Mouse (Mus musculus) limb, embryonic 11.5 days (tissue): ENCODE measurements at regions not wholly inside any gene's neighbourhood (a gene's known extent, or its start where the extent isn't known, plus 50 kb on each side); places are given as distances from the start of the nearest gene placed in this dataset.

Source experiments
- ATAC-seq: fragments of 200-750 bp; cut with Nextera tagmentation; 2 replicates; pipeline ENCODE4 v1.8.0; 2017; ENCODE audit warnings: low read depth; ENCODE audit not compliant: insufficient number of reproducible peaks, low FRiP score, low TSS enrichment
- DNase-seq: peaks from one replicate; pipeline ENCODE4 v3.0.0-alpha.2; 2015; ENCODE audit warnings: low spot score
- H3K27ac ChIP-seq: fragments of 300-500 bp; sonication (generic); replicated peaks from 2 replicates; pipeline ENCODE4 v1.5.1; 2014; ENCODE audit warnings: low read depth, mild to moderate bottlenecking, low read length
- H3K27me3 ChIP-seq: fragments of 300-500 bp; sonication (generic); 2 replicates; pipeline ENCODE4 v1.6.1; 2014; ENCODE audit warnings: mild to moderate bottlenecking, low read length, mixed read lengths; ENCODE audit not compliant: control insufficient read depth, insufficient read depth
- H3K36me3 ChIP-seq: fragments of 300-500 bp; sonication (generic); 2 replicates; pipeline ENCODE4 v1.6.1; 2014; ENCODE audit warnings: mild to moderate bottlenecking, low read length, moderate library complexity, mixed read lengths; ENCODE audit not compliant: control insufficient read depth, insufficient read depth
- H3K4me1 ChIP-seq: fragments of 300-500 bp; sonication (generic); 2 replicates; pipeline ENCODE4 v1.6.1; 2014; ENCODE audit warnings: low read length, mixed read lengths; ENCODE audit not compliant: control insufficient read depth, insufficient read depth
- H3K4me2 ChIP-seq: fragments of 300-500 bp; sonication (generic); 2 replicates; pipeline ENCODE4 v1.6.1; 2014; ENCODE audit warnings: low read depth, mild to moderate bottlenecking, moderate library complexity; ENCODE audit not compliant: severe bottlenecking
- H3K4me3 ChIP-seq: fragments of 300-500 bp; sonication (generic); 2 replicates; pipeline ENCODE4 v1.5.1; 2014; ENCODE audit warnings: low read depth, low read length
- H3K9ac ChIP-seq: fragments of 300-500 bp; sonication (generic); 2 replicates; pipeline ENCODE4 v1.6.1; 2014; ENCODE audit warnings: mild to moderate bottlenecking, low read length
- H3K9me3 ChIP-seq: fragments of 300-500 bp; sonication (generic); 2 replicates; pipeline ENCODE4 v1.6.1; 2016; ENCODE audit warnings: low read length; ENCODE audit not compliant: control insufficient read depth
- WGBS: fragments of 180-500 bp; shearing (Covaris S2); extraction: QIAGEN DNeasy Blood & Tissue Kit; methylation state at CpG from one replicate; pipeline ENCODE4 v1.1.7; 2014; 5-methylcytosine and 5-hydroxymethylcytosine counted together

DNA sequence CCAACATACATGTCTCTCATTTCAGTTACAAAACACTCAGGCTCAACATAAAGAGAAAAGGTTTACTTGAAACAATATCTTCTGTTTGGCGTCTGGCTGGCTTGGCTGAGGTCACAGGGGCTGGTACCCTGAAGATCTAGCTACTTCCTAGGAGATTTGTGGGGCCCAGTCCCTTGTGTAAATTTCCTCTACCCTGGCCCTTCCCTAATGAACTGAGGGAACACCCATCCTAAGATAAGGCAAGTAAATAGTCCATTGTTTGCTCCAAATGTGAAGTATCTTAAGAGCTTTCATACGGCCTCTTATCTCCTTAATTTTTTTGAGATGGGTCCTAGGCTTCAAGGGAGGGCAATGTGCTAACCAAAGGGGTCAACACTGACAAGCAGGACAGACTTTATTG, 133.6 kb upstream of the Ednrb start:
- Histone ChIP-seq H3K9me3 (no peaks in the 10 kb centered on the region), H3K27me3 (no peaks in the 10 kb centered on the region), H3K27ac (no peak overlapping the region), H3K9ac (no peak overlapping the region), H3K4me3 (no peak overlapping the region), H3K4me1 (no peaks in the 10 kb centered on the region), H3K4me2 (no peak overlapping the region), H3K36me3 (no peaks in the 10 kb centered on the region)
- ATAC-seq (no peak), DNase-seq (no peak)
- 48% methylated on average over 2 of the region's 2 CpGs for WGBS

DNA sequence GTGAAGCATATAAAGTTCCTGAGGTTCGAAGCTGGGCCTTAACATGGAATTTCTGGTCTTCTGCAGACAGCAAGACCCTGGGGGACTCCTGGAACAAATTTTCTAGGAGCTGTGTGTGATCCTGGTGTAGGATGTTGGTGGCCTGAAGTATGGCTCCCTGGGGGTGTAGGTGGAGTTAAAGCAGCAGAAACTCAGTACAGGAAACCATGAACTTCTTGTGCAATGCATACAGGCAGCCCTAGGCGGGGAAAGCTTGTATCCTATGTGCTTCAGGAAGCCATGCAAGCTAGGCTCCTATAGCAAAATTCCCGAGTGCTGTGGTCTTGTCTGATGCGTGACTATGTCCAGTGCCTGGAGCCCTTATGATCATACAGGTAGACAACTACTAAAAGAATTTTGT, 129.8 kb upstream of the Ednrb start:
- no peak overlapping the region for H3K27ac ChIP-seq
- DNase-seq (no peak), ATAC-seq (no peak)
- H3K4me3 ChIP-seq, result no peak overlapping the region
- no peaks in the 10 kb centered on the region for H3K9me3 ChIP-seq
- H3K4me1 ChIP-seq, result no peaks in the 10 kb centered on the region
- 86% methylated on average over 4 of the region's 4 CpGs for WGBS
- no peak overlapping the region for H3K4me2 ChIP-seq
- H3K9ac ChIP-seq, result no peak overlapping the region
- H3K36me3 ChIP-seq, result no peaks in the 10 kb centered on the region
- no peaks in the 10 kb centered on the region for H3K27me3 ChIP-seq

DNA sequence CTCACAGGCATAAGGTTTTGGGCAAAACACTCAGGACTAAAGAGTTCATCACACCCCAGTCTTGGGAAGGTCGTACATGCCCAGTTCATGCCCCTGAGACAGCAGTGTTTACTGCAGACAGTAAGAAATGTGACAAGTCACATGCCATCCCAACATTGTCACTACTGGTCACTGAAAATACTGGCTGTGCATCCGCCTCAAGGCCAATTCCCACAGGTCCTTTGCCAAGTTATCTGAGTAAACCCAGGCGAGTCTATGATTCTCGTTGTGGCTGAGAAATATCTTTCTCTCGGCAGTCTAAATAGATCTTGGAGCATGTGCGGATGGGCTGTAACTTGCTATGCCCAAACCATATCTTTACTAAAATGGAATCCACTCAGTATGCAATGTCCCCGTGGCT, 128.9 kb upstream of the Ednrb start:
- Histone ChIP-seq H3K9me3 (no peaks in the 10 kb centered on the region), H3K4me1 (no peaks in the 10 kb centered on the region), H3K4me2 (no peak overlapping the region), H3K4me3 (no peak overlapping the region), H3K27ac (no peak overlapping the region), H3K27me3 (no peaks in the 10 kb centered on the region), H3K36me3 (no peaks in the 10 kb centered on the region), H3K9ac (no peak overlapping the region)
- DNase-seq (no peak), ATAC-seq (no peak)
- WGBS, result 89% methylated on average over 7 of the region's 7 CpGs

DNA sequence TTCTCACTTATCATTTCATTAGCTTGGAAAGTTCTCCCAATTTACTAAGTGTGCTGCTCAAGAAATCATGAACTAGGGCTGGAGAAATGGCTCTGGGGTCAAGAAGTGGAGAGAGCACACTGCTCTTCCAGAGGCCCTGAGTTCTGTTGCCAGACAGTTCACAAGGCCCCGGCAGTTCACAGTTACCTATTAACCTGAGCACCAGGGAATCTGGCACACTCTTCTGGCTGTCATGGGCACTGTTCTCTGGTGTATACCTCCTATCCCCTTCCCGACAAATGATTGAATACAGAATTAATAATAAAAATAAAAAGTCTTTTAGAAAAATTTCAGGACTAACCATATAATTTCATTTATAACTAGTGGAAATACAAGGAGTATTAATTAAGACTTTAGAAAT, 125.1 kb upstream of the Ednrb start:
- Histone ChIP-seq H3K9me3 (no peaks in the 10 kb centered on the region), H3K27ac (no peak overlapping the region), H3K36me3 (no peaks in the 10 kb centered on the region), H3K4me1 (no peaks in the 10 kb centered on the region), H3K9ac (no peak overlapping the region), H3K4me2 (no peak overlapping the region), H3K4me3 (no peak overlapping the region), H3K27me3 (no peaks in the 10 kb centered on the region)
- ATAC-seq, result no peak
- WGBS, result 77% methylated on average over 2 of the region's 2 CpGs
- DNase-seq, result no peak

DNA sequence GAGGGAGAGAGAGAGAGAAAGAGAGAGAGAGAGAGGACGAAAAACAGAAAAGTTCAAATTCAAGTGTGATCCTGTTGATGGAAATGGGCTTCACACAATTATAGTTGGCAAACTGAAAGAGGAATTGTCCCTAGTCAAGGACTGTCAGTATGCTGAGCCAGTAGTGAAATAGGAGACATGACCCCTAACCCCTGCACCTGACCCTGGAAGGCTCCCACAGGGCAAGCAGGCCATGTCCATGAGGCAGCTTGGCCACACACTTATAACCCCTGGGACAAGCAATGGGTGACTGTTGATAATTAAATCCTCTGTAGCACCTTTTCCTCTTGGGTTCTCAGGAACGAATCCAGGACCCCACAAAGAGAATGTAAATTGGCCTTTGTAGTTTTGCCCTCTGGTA, 122.1 kb upstream of the Ednrb start:
- ATAC-seq, result no peak
- Histone ChIP-seq H3K27ac (no peak overlapping the region), H3K36me3 (no peaks in the 10 kb centered on the region), H3K9me3 (no peaks in the 10 kb centered on the region), H3K4me3 (no peak overlapping the region), H3K4me1 (no peaks in the 10 kb centered on the region), H3K9ac (no peak overlapping the region), H3K27me3 (no peaks in the 10 kb centered on the region), H3K4me2 (no peak overlapping the region)
- DNase-seq, result no peak
- WGBS, result 53% methylated on average over 2 of the region's 2 CpGs

DNA sequence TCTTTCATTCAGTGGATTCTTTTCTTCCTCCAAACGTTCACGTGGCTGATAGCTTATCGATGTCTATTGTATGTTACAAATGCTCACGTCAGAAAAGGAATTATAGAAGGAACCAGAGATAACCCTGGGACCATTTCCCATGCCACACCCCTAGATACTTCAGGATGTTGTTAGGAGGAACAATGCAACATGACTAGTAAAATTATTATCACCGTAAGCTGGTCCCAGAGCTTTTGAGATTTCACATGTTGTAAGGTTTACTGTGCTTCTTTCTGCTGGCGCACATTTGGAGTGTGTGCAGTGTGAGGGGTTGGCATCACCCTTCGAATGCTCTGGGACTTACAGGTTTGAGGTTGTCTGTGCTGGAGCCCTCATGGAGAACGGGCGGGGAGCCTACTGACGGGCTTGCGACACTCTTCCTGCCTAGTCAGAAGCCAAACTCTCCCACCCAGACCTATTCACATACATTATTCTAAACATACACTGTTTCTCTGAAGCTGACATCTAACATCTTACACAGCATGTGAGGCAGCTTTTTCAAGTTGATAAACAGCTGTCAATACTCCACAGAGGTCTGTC, 118.2 kb upstream of the Ednrb start:
- ATAC-seq (no peak), DNase-seq (no peak)
- Histone ChIP-seq H3K9me3 (no peaks in the 10 kb centered on the region), H3K27me3 (no peaks in the 10 kb centered on the region), H3K36me3 (no peaks in the 10 kb centered on the region), H3K4me1 (no peaks in the 10 kb centered on the region), H3K4me3 (no peak overlapping the region), H3K27ac (no peak overlapping the region), H3K4me2 (no peak overlapping the region), H3K9ac (no peak overlapping the region)
- WGBS, result 86% methylated on average over 11 of the region's 11 CpGs

DNA sequence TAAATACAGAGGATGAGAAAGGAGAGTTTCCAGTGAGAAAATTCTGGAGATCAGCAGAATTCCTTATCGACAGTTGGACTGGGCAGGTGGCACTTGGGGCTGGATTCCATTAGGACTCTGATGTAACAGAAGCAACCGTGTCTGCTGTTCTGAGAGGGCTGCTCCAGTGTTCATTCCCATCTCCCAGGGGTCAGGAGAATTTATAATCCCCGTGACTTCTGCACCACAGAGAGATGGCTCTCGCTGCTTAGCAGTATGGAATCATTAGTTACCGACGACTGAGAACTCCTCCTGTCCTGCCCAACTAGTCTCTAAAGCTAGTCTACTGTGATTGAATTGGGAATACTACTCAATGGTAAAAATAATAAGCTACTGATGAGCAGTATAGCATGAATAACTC, 107.7 kb upstream of the Ednrb start:
- Histone ChIP-seq H3K27ac (no peak overlapping the region), H3K4me1 (no peaks in the 10 kb centered on the region), H3K4me2 (no peak overlapping the region), H3K9me3 (no peaks in the 10 kb centered on the region), H3K36me3 (no peaks in the 10 kb centered on the region), H3K27me3 (no peaks in the 10 kb centered on the region), H3K4me3 (no peak overlapping the region), H3K9ac (no peak overlapping the region)
- WGBS, result 79% methylated on average over 6 of the region's 6 CpGs
- ATAC-seq (no peak), DNase-seq (no peak)

DNA sequence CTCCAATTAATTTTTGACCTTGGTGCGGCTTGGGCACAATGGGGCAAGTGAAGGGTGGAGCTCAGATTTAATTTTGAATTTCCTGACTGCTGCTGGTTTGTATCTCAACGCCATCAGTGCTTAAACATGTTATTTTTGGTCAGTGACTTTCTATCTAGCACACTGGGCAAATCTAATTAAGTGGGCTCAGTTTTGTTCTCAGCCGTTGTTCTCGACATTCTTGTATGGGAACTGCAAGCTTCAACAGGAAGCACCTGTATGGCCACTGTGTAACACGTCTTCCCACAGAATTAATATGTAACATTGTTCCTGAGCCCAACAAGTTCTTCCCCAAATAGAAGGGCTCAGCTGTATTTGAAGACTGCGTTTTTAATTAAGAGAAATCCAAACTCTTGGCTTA, 105.7 kb upstream of the Ednrb start:
- Histone ChIP-seq H3K4me2 (no peak overlapping the region), H3K27ac (no peak overlapping the region), H3K36me3 (no peaks in the 10 kb centered on the region), H3K9ac (no peak overlapping the region), H3K27me3 (no peaks in the 10 kb centered on the region), H3K9me3 (no peaks in the 10 kb centered on the region), H3K4me1 (no peaks in the 10 kb centered on the region), H3K4me3 (no peak overlapping the region)
- no peak for DNase-seq
- ATAC-seq, result 0 out of 2 replicates have a peak, but pooled peaks have one; percentile 35
- 56% methylated on average over 6 of the region's 6 CpGs for WGBS

DNA sequence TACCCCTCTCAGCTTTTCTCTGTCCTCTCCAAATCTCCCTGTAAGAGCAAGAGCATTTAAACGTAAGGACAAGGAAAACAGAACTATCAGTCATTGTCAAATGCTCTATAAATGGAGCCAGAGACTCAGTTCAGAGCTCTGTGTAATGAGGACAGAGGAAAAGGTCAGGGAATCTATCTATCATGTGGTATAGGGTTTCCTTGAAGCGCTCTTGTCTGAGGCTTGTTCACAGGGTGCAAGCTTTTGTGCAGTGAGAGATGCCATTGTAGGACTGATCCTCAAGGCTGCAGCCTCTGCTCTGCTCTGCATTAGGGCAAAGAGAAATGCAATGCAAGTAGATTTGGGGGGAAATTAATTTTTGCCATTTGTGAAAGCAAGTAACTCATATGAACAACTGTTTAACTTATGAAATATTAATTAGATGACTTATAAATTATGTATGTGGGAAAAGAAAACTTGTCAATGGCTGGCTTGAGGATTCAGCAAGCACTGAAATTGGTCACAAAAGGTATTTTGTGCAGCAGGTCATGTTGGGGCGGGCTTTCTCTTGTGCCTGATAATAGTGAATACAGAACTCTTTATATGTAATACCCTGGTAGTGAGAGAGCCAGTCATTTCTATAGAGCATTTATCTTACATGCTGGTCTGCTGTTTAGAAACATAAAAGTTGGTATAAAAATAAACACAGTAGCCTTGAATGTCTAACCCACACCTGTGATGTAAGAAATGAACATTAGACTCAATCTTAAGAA, 104.0 kb upstream of the Ednrb start:
- Histone ChIP-seq H3K4me2 (no peak overlapping the region), H3K27me3 (no peaks in the 10 kb centered on the region), H3K36me3 (no peaks in the 10 kb centered on the region), H3K9ac (no peak overlapping the region), H3K9me3 (no peaks in the 10 kb centered on the region), H3K4me3 (no peak overlapping the region), H3K27ac (no peak overlapping the region), H3K4me1 (no peaks in the 10 kb centered on the region)
- no peak for DNase-seq
- no peak for ATAC-seq
- WGBS, result 45% methylated on average over 3 of the region's 3 CpGs
